Mouse (Mus musculus) midbrain, postnatal 0 days (tissue): ENCODE data around the gene Snx18. TPM values are rescaled to one million over a fixed set of nuclear protein-coding genes. Genes with fewer than 3 reads are reported as not detected.

Experiments used
- ATAC-seq: fragments of 200-750 bp; cut with Nextera tagmentation; 2 replicates; pipeline ENCODE4 v1.8.0; 2017; ENCODE audit warnings: moderate number of reproducible peaks, mild to moderate bottlenecking, moderate TSS enrichment, moderate library complexity; ENCODE audit not compliant: low FRiP score
- DNase-seq: peaks from one replicate; pipeline ENCODE4 v3.0.0-alpha.2; 2015; ENCODE audit warnings: low spot score
- H3K27ac ChIP-seq: fragments of 300-500 bp; sonication (generic); 2 replicates; pipeline ENCODE4 v1.5.1; 2014; ENCODE audit warnings: low read depth, mild to moderate bottlenecking, low read length, mixed read lengths
- H3K27me3 ChIP-seq: fragments of 300-500 bp; sonication (generic); 2 replicates; pipeline ENCODE4 v1.6.1; 2014; ENCODE audit warnings: low read length, control low read depth, mixed read lengths; ENCODE audit not compliant: insufficient read depth
- H3K36me3 ChIP-seq: fragments of 300-500 bp; sonication (generic); 2 replicates; pipeline ENCODE4 v1.6.1; 2014; ENCODE audit warnings: low read length, control low read depth, mixed read lengths; ENCODE audit not compliant: insufficient read depth
- H3K4me1 ChIP-seq: fragments of 300-500 bp; sonication (generic); 2 replicates; pipeline ENCODE4 v1.6.1; 2014; ENCODE audit warnings: mild to moderate bottlenecking, control low read depth, antibody characterized with exemption, low read length, mixed read lengths; ENCODE audit not compliant: insufficient read depth
- H3K4me2 ChIP-seq: fragments of 300-500 bp; sonication (generic); 2 replicates; pipeline ENCODE4 v1.6.1; 2014; ENCODE audit warnings: low read depth, mild to moderate bottlenecking, low read length, mixed read lengths; ENCODE audit not compliant: poor library complexity, severe bottlenecking
- H3K4me3 ChIP-seq: fragments of 300-500 bp; sonication (generic); 2 replicates; pipeline ENCODE4 v1.5.1; 2014; ENCODE audit warnings: low read depth, mild to moderate bottlenecking, low read length, moderate library complexity
- H3K9ac ChIP-seq: fragments of 300-500 bp; sonication (generic); replicated peaks from 2 replicates; pipeline ENCODE4 v1.6.1; 2014; ENCODE audit warnings: mild to moderate bottlenecking, low read length, moderate library complexity, mixed read lengths; ENCODE audit not compliant: poor library complexity, severe bottlenecking
- H3K9me3 ChIP-seq: fragments of 300-500 bp; sonication (generic); 2 replicates; pipeline ENCODE4 v1.6.1; 2016; ENCODE audit warnings: low read length, control low read depth
- CTCF ChIP-seq: IDR thresholded peaks from 2 replicates; pipeline ENCODE4 v1.5.1; 2016; ENCODE audit warnings: antibody characterized with exemption, mild to moderate bottlenecking
- WGBS: fragments of 180-500 bp; shearing (Covaris S2); extraction: QIAGEN DNeasy Blood & Tissue Kit; methylation state at CpG from one replicate; pipeline ENCODE4 v1.1.7; 2014; 5-methylcytosine and 5-hydroxymethylcytosine counted together
- polyA plus RNA-seq: library from polyadenylated mRNA; unstranded; fragments of >200 nt; fragmentation: Nextera tagmentation; extraction: Ambion mirVana; gene quantifications from 2 replicates; pipeline ENCODE4 v1.2.1, GENCODE M21; 2015
- total RNA-seq: library from RNA; depleted of rRNA; stranded (reverse); fragments of >200 nt; gene quantifications from 2 replicates; pipeline ENCODE4 v1.2.3, GENCODE M21; 2014; rRNA removed

Snx18 gene
- 34.7 and 35.8 TPM in 2 replicates for total RNA-seq
- 8.4 and 9.5 TPM in 2 replicates for polyA plus RNA-seq

DNA sequence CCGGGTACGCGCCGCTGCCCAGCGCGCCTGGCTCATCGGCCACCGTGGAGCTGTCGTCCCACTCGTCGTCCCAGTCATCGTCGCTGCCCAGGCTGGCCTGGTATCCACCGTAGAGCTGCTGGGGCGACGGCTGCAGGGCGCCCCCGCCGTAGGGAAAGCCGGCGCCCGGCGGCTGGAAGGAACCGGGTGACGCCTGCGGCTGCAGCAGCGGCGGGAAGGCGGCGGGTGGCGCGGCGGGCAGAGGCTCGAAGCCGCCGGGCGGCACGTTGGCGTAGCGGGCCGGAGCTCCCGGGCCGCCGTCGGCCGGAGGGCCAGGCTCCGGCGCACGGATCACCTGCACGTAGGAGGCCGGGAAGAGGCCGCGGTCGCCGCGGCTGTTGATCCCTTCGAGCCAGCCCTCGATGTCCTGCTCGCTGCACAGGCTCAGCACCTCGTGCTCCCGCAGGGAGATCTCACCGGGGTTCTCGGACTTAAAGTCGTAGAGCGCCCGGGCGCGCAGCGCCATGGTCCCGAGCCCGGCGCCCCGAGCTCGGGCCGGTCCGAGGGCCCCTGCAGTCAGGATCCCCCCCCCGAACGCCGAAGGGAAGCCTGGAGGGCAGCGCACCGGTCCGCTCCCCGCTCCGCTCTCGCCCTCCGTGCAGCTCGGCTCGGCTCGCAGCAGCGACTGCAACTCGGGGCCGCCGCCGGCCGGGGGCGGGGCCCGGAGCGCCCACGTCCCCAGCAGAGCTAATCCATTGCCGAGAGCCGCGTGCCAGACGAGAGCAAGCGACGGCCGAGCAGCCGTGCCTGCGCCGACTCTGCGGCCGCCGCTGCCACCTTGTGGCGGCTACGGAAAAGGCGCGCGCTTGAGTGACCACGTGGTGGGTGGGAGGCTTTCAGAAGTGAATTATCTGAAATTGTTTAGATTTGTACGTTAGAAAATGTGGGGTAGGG is at the start of gene Snx18:
TSS of gene Snx18 (minus strand) at position 674 of the 933 bp plus-strand sequence.
- TF ChIP-seq CTCF: peak; percentile 97
- WGBS: under 1% methylated on average over 98 of the region's 119 CpGs
- Histone ChIP-seq H3K9ac (peak within 1 kb of the TSS; percentile 85), H3K4me1 (peaks cover 22% of the 10 kb centered on the region), H3K9me3 (no peaks in the 10 kb centered on the region), H3K27me3 (no peaks in the 10 kb centered on the region), H3K36me3 (no peaks in the 10 kb centered on the region), H3K4me2 (peak within 1 kb of the TSS; percentile 61), H3K27ac (peak within 1 kb of the TSS; percentile 87), H3K4me3 (peak within 1 kb of the TSS; percentile 70)
- peak; percentile 94 for ATAC-seq
- DNase-seq: peak; percentile 96

DNA sequence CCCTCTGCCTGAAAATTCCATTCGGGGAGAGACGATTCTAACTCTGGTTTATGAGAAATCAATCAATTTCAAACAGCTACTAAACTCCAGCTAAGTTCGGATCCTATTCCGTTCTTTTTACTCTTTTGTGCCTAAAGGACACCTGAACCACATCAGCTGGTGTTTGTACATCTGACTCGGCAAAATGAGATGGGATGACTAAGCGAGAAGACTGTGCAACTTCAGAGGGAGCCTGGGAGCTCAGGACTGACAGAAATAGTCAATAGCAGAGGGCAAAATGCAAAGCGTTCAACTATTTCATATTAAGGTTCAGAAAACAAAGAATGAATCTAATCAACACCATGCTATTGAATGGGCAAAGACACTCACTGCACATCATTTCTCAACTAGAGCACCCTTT is 45.5 kb upstream of the Snx18 start:
- Histone ChIP-seq H3K27me3 (0 out of 2 replicates have a peak, but pooled peaks cover 4% of the 10 kb centered on the region), H3K4me2 (no peak overlapping the region), H3K36me3 (no peaks in the 10 kb centered on the region), H3K4me1 (no peaks in the 10 kb centered on the region), H3K27ac (no peak overlapping the region), H3K9ac (no peak overlapping the region), H3K9me3 (no peaks in the 10 kb centered on the region), H3K4me3 (no peak overlapping the region)
- 86% methylated on average over 7 of the region's 7 CpGs for WGBS
- ATAC-seq (no peak), DNase-seq (no peak)
- TF ChIP-seq CTCF: no peak

DNA sequence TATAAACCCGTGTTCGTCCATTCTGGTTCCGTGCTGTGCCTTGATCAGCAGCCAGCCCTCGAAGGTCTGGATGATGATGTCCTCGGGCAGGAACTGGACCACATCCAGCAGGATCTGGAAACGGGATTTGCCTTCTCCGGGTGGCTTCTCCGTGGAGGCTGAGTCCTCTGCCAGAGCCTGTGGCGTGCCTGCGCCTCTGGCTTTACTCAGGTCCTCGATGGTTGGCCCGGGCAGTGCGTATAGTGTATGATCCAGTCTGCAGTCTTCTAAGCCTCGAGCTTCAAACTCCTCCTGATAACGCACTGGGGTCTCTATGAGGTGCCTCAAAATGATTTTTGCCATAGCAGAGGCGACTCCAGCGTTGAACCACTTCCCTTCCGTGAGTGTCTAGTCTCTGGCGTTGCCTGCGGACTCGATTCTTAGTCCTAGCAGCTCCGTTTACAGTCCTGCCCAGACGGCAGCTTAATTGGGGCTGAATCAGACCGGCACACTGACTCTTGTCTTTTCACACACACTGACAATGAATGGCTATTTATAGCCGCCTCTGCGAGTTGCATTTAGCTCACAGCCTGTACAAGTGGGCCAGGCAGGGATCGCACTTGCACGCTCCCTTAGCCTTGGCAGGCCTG is 44.9 kb upstream of the Snx18 start, which contains the start of gene Hspb3:
TSS of gene Hspb3 (minus strand) at position 526 of the 629 bp plus-strand sequence.
- Histone ChIP-seq H3K36me3 (no peaks in the 10 kb centered on the region), H3K9me3 (no peaks in the 10 kb centered on the region), H3K9ac (no peak within 1 kb of the TSS), H3K27me3 (no peaks in the 10 kb centered on the region), H3K4me3 (no peak within 1 kb of the TSS), H3K27ac (no peak within 1 kb of the TSS), H3K4me1 (no peaks in the 10 kb centered on the region), H3K4me2 (peak within 1 kb of the TSS; percentile 15; the same call in 1 of the 2 replicates)
- WGBS: 57% methylated on average over 28 of the region's 28 CpGs
- DNase-seq (peak; percentile 80), ATAC-seq (peak; percentile 81)
- no peak for TF ChIP-seq CTCF

DNA sequence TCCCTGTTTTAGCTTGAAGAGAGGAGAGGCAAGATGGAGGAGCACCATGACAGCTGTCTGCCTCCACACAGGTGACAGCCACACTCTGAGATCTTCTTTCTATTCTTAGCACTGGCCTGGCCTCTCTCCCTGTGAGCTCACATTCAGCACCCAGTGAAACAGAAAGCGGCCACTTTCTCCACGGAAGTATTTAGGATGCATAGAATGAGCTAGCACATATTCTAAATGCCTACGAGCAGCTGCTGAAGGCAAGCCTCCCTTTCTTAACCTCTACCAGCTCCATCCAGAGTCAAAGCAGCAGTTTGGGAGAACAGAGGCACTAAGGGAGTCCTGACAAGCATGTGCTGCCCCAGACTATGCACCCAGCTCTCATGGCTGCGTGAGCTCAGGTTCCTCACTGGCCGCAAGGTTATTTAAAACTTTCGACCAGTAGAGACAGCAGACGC is 43.5 kb upstream of the Snx18 start:
- ATAC-seq: no peak
- no peak overlapping the region for H3K4me2 ChIP-seq
- TF ChIP-seq CTCF: no peak
- no peak overlapping the region for H3K27ac ChIP-seq
- no peaks in the 10 kb centered on the region for H3K36me3 ChIP-seq
- H3K9ac ChIP-seq: no peak overlapping the region
- DNase-seq: no peak
- 79% methylated on average over 7 of the region's 7 CpGs for WGBS
- no peaks in the 10 kb centered on the region for H3K9me3 ChIP-seq
- H3K27me3 ChIP-seq: no peaks in the 10 kb centered on the region
- no peak overlapping the region for H3K4me3 ChIP-seq
- H3K4me1 ChIP-seq: no peaks in the 10 kb centered on the region

DNA sequence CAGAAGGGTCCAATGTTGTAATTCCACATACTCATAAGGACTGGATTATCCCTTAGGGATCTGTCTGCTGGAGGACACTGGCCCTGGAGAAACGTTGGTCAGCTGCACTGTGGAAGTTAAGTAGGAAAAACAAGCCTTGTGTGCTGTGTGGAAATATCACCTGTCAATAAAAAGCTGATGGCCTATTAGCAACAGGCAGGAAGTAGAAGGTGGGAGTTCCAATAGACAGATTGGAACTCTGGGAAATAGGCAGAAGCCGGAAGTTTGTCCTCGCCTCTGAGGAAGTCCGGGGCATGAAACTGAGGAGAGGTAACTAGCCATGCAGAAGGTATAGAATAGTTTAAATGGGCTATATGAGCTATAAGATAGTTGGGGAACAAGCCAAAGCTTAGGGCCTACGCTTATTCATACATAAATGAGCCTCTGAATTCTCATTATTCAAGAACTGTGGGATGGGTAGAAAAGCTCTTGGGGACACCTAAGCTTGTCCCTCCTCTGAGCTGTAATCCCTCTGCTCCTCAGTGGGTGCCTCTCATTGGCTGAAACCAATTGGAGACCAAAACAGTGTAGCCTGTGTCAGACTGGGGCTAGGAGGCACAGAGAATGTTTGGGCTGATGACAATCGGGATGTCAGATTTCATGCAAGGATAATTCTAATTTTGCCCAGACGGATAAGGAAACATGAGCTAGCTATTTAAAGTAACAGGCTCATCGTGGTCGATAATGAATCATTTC is 42.4 kb upstream of the Snx18 start:
- DNase-seq (no peak), ATAC-seq (no peak)
- no peaks in the 10 kb centered on the region for H3K4me1 ChIP-seq
- no peaks in the 10 kb centered on the region for H3K27me3 ChIP-seq
- H3K4me3 ChIP-seq: no peak overlapping the region
- 82% methylated on average over 9 of the region's 9 CpGs for WGBS
- H3K9me3 ChIP-seq: no peaks in the 10 kb centered on the region
- no peak overlapping the region for H3K4me2 ChIP-seq
- no peaks in the 10 kb centered on the region for H3K36me3 ChIP-seq
- H3K9ac ChIP-seq: no peak overlapping the region
- TF ChIP-seq CTCF: no peak
- no peak overlapping the region for H3K27ac ChIP-seq
